Mouse (Mus musculus): ENCODE data around the gene Alg2.

- TF ChIP-seq CTCF (IDR thresholded peaks at IDR 0.05; ENCODE audit: control insufficient read depth, insufficient read depth, insufficient replicate concordance, low read depth, low read length) (no peak), POLR2A (IDR thresholded peaks at IDR 0.05; ENCODE audit: control insufficient read depth, low read depth, low read length) (no peak)
Measured at GRCm38 (mm10) chr4:47424376-47424775, 49.8 kb downstream of the Alg2 start.
